Mouse (Mus musculus) limb, embryonic 11.5 days (tissue): ENCODE results near the gene Prrxl1. TPM values are rescaled to one million over a fixed set of nuclear protein-coding genes. Genes with fewer than 3 reads are reported as not detected.

ENCODE experiments used
- polyA plus RNA-seq: library from polyadenylated mRNA; unstranded; fragments of >200 nt; fragmentation: Nextera tagmentation; extraction: Ambion mirVana; gene quantifications from 2 replicates; pipeline ENCODE4 v1.2.1, GENCODE M21; 2014

The Prrxl1 gene
- polyA plus RNA-seq, 1 experiment from 2014 or later = not detected

Other genes with a start within 250 kb of the Prrxl1 start
- not detected in 2 replicates for gene 1700024G13Rik, start 211.0 kb upstream of the Prrxl1 start, polyA plus RNA-seq
- 0.08 TPM in 1 of 2 replicates, not detected in the other for gene Slc18a3, start 134.6 kb upstream of the Prrxl1 start, polyA plus RNA-seq
- gene Chat, start 133.4 kb upstream of the Prrxl1 start, polyA plus RNA-seq = not detected in 2 replicates
- gene Ercc6, start 85.9 kb upstream of the Prrxl1 start, polyA plus RNA-seq = 26.5 and 28.2 TPM in 2 replicates
- 0.09 and 0.23 TPM in 2 replicates for gene 3425401B19Rik, start 85.9 kb downstream of the Prrxl1 start, polyA plus RNA-seq
- 0.25 TPM in 1 of 2 replicates, not detected in the other for gene Tmem273, start 186.6 kb downstream of the Prrxl1 start, polyA plus RNA-seq
- gene Fam170b, start 234.6 kb downstream of the Prrxl1 start, polyA plus RNA-seq = not detected in 2 replicates